Mouse (Mus musculus) testis, postnatal 10 days (tissue): ENCODE data around the gene Olfr888.

Experiments used
- DNase-seq: peaks from one replicate; pipeline ENCODE4 v3.0.0; 2021; ENCODE audit warnings: low spot score

Olfr888 gene

GRCm38 (mm10) chr9:38107828-38108227 is at the start of gene Olfr888:
TSS of gene Olfr888 (plus strand) at chr9:38108128.
- DNase-seq, result no peak

GRCm38 (mm10) chr9:38061022-38061421 is 46.9 kb upstream of the Olfr888 start, which contains the start of gene Olfr885:
TSS of gene Olfr885 (plus strand) at chr9:38061322.
- DNase-seq, result no peak

GRCm38 (mm10) chr9:38083772-38084171 is 24.2 kb upstream of the Olfr888 start, which contains the start of gene Olfr887:
TSS of gene Olfr887 (plus strand) at chr9:38084072.
- no peak for DNase-seq

GRCm38 (mm10) chr9:38114898-38115297 is 7.0 kb downstream of the Olfr888 start, which contains the start of gene Olfr889:
TSS of gene Olfr889 (plus strand) at chr9:38115198.
- no peak for DNase-seq

- DNase-seq, result no peak
Measured at GRCm38 (mm10) chr9:38142217-38142616, 34.3 kb downstream of the Olfr888 start, which contains the start of gene Olfr890. TSS of gene Olfr890 (plus strand) at chr9:38142517.
